7 mouse cellular contexts compared by ENCODE assay signal in genomic region chr2:29820025-29820817, GRCm38 (mm10). TPM values are rescaled to one million over a fixed set of nuclear protein-coding genes. Genes with fewer than 3 reads are reported as not detected.
DNase-seq lines count a peak whose midpoint lies in the region; ATAC-seq lines count a peak whose summit lies in the region.

TSS of gene Urm1 (plus strand) at chr2:29820075.

- no peaks in the 10 kb centered on the region for H3K9me3 ChIP-seq in intestine, embryonic 15.5 days
- no peaks in the 10 kb centered on the region for H3K9me3 ChIP-seq in limb, embryonic 10.5 days (replicated peaks)
- H3K9me3 ChIP-seq in midbrain, embryonic 11.5 days (ENCODE audit: control insufficient read depth, low read length), result no peaks in the 10 kb centered on the region

- peak; percentile 87 for ATAC-seq in intestine, embryonic 15.5 days
- ATAC-seq in midbrain, embryonic 11.5 days (ENCODE audit: low FRiP score), result peak; percentile 92

- H3K27ac ChIP-seq in intestine, embryonic 15.5 days, result peak within 1 kb of the TSS; percentile 94
- H3K27ac ChIP-seq in limb, embryonic 10.5 days, result peak within 1 kb of the TSS; percentile 97
- H3K27ac ChIP-seq in midbrain, embryonic 11.5 days (ENCODE audit: low read depth, low read length), result peak within 1 kb of the TSS; percentile 96

- peaks cover 6% of the 10 kb centered on the region for H3K4me1 ChIP-seq in intestine, embryonic 15.5 days (replicated peaks)
- H3K4me1 ChIP-seq in limb, embryonic 10.5 days, result peaks cover 24% of the 10 kb centered on the region
- peaks cover 19% of the 10 kb centered on the region for H3K4me1 ChIP-seq in midbrain, embryonic 11.5 days (ENCODE audit: control insufficient read depth, insufficient read depth, low read length)

- peak; percentile 75 for DNase-seq in adrenal gland, postnatal 14 days
- peak; percentile 76 for DNase-seq in embryo, embryonic 11.5 days (ENCODE audit: low read depth, low spot score)
- DNase-seq in gastrocnemius, postnatal 4 days (ENCODE audit: low spot score in 2 of 2), result peak; percentile 47 to 67
- DNase-seq in limb, embryonic 10.5 days (ENCODE audit: low spot score), result peak; percentile 87
- DNase-seq in midbrain, embryonic 11.5 days (ENCODE audit: low spot score, missing footprints), result peak; percentile 98
- peak; percentile 23 for DNase-seq in spleen, adult 12 weeks (ENCODE audit: low spot score)

- peaks cover 10% of the 10 kb centered on the region for H3K36me3 ChIP-seq in intestine, embryonic 15.5 days
- H3K36me3 ChIP-seq in limb, embryonic 10.5 days, result peaks cover 19% of the 10 kb centered on the region
- 0 out of 2 replicates have a peak, but pooled peaks cover 2% of the 10 kb centered on the region for H3K36me3 ChIP-seq in midbrain, embryonic 11.5 days (ENCODE audit: control insufficient read depth, insufficient read depth, low read length)

- under 1% methylated on average over 35 of the region's 35 CpGs for WGBS in intestine, embryonic 15.5 days
- WGBS in limb, embryonic 10.5 days, result under 1% methylated on average over 35 of the region's 35 CpGs
- under 1% methylated on average over 35 of the region's 35 CpGs for WGBS in midbrain, embryonic 11.5 days

- H3K4me2 ChIP-seq in intestine, embryonic 15.5 days (replicated peaks), result peak within 1 kb of the TSS; percentile 87
- H3K4me2 ChIP-seq in midbrain, embryonic 11.5 days, result peak within 1 kb of the TSS; percentile 46

- peak within 1 kb of the TSS; percentile 65 for H3K9ac ChIP-seq in intestine, embryonic 15.5 days
- H3K9ac ChIP-seq in midbrain, embryonic 11.5 days (ENCODE audit: low read length), result peak within 1 kb of the TSS; percentile 53

- no peaks in the 10 kb centered on the region for H3K27me3 ChIP-seq in intestine, embryonic 15.5 days (replicated peaks)
- H3K27me3 ChIP-seq in limb, embryonic 10.5 days (ENCODE audit: low read depth, poor library complexity, severe bottlenecking), result no peaks in the 10 kb centered on the region
- no peaks in the 10 kb centered on the region for H3K27me3 ChIP-seq in midbrain, embryonic 11.5 days (ENCODE audit: control insufficient read depth, insufficient read depth, low read length)

- peak within 1 kb of the TSS; percentile 48 for H3K4me3 ChIP-seq in intestine, embryonic 15.5 days (replicated peaks)
- H3K4me3 ChIP-seq in limb, embryonic 10.5 days, result peak within 1 kb of the TSS; percentile 60
- H3K4me3 ChIP-seq in midbrain, embryonic 11.5 days (ENCODE audit: low read depth, low read length), result peak within 1 kb of the TSS; percentile 19

RNA-seq across cellular contexts. Expression of gene Urm1, which starts in this region (rescaled TPM):
- total RNA-seq in adrenal gland, postnatal 14 days (2021), result 33.8 and 34.3 TPM in 2 replicates
- total RNA-seq in gastrocnemius, postnatal 4 days (2021), result 10 to 100 TPM; 41.8 to 52.5 TPM
- 23.8 and 26.4 TPM in 2 replicates for polyA plus RNA-seq in intestine, embryonic 15.5 days (2015; fragmentation: Nextera tagmentation; extraction: Ambion mirVana)
- polyA plus RNA-seq in limb, embryonic 10.5 days (2016; fragmentation: Nextera tagmentation; extraction: Ambion mirVana), result 20.4 and 25.1 TPM in 2 replicates
- polyA plus RNA-seq in midbrain, embryonic 11.5 days (2014; fragmentation: Nextera tagmentation; extraction: Ambion mirVana), result 18.5 and 21.5 TPM in 2 replicates

Comparison
In these comparisons a context has a peak if more than half of its experiments do, and no peak if none do; other contexts are left out.
1. Peak in every context shown above with its lines: DNase-seq, ATAC-seq, H3K4me3 ChIP-seq and H3K27ac ChIP-seq.
2. DNase-seq: peak in every context shown above with its lines; median percentile 98 in midbrain, embryonic 11.5 days; 87 in limb, embryonic 10.5 days; 76 in embryo, embryonic 11.5 days; 75 in adrenal gland, postnatal 14 days; 57 in gastrocnemius, postnatal 4 days; 23 in spleen, adult 12 weeks.